Mouse (Mus musculus) frontal cortex, adult 2 months (tissue): ENCODE data around the gene Ifne. TPM values are rescaled to one million over a fixed set of nuclear protein-coding genes. Genes with fewer than 3 reads are reported as not detected.

Source experiments
- DNase-seq, 2 experiments: peaks; one replicate each; pipeline ENCODE4 v3.0.0; 2022; ENCODE audit warnings: low spot score in 1 of 2; ENCODE audit errors: extremely low spot score in 1 of 2
- polyA plus RNA-seq: library from polyadenylated mRNA; depleted of rRNA; stranded (reverse); fragments of >200 nt; gene quantifications from 2 replicates; pipeline ENCODE4 v1.2.3, GENCODE M21; 2012; rRNA removed

Gene Ifne
- not detected in 2 replicates for polyA plus RNA-seq

DNA sequence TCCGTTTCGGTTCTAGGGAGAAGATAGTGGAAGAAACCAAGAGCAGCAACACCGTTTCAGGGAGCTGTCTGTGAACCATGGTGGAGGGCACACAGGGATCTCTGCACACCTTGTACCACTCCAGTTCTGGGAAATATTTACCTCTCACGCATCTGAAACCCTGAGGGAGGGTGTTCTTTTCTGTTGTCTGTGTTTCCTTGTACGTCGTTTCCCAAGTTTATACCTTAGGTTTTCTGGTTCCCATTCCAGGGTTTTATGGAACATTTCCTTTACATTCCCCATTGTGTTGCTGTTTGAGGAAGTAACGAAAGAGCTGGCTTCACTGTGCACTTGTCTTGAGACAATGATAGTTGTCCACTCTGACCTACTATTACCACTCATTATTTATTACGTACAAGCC, at the start of gene Ifne:
Gene Ifne (minus strand): TSS at position 101 of the 400 bp plus-strand sequence.
- no peak for DNase-seq

DNA sequence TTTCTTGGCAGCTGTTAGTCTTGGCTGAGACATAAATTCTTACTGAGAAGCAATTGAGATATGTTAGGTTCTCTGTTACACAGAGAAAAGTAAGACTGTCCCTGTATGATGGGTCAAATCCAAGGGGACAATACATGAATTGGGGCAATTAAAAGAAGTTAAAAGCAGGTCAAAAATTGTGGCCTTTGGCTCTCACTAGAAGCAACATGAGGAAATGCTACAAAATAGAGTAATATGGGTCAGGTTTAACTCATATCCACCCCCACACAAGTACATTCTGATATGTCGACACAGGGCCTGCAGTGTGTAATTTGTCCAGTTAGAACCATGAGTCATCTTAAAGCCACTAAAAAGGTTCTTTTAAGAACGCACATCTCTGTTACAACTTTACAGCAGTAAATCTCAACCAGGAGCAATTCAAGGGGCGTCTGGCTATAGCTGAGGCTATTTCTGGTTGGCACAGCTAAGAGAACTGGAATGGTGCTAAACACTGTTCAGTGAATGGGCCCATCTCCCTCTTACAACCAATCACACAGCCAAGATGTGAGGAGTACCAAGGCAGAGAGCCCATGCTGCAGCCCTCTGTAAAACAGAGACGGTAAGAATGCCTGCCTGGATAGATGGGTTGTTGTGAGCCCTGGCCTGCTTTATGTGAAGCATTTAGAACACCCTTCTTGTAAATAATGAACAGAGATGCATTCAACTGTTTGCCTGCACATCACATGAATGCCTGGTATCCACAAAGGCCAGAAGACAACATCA, 48.5 kb upstream of the Ifne start:
- no peak for DNase-seq

DNA sequence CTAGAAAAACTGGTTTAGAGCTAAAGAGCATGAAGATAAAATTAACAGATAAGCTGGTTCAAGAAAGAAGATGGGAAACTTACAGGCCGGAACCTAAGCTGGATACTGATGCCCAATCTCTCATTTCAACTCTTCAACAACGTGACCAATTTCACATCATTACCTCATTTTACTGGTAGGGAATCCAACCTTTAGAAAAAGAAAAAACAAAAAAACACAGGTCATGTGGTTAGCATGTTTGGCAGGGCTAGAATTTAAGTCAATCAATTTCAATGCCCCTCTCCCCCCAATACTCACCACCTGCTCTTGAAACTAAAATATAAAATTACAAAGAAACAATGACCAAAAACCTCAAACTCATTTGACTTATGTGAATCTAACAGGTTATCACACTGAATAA, 47.8 kb upstream of the Ifne start:
- no peak for DNase-seq

DNA sequence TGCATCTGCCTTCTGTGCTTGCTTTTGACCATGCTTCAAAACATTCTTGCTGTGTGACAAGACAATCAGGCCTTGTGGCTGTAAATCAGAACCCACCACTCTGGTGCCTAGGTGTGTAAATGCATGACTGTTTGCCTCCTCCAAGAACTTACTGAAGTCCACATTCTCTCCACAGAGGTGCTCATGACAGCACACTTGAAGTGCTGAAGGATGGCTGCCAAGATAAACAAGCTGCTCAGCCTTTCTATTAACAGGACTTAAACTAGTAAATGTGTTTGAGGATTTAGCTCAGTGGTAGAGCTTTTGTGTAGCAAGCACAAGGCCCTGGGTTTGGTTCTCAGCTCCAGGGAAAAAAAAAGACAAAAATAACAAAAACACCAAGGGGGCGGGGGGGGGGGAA, 46.6 kb upstream of the Ifne start:
- no peak for DNase-seq

DNA sequence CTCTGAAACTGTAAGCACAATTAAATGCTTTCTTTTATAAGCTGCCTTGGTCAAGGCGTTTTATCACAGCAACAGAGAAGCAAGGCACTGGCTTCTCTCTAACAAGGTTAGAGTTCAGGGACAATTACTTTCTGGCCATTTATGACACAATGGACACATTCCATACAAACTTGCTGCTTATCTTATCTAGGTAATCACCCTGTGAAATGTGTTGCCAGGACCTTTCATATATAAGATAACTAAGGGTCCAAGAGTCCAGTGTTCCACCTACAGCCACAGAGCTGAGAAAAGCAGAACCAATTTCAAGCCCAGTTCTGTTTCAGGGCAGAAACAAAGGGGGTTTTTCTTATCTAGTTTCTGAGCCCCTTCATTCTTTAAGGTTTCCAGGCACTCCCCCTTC, 46.1 kb upstream of the Ifne start:
- DNase-seq: no peak

DNA sequence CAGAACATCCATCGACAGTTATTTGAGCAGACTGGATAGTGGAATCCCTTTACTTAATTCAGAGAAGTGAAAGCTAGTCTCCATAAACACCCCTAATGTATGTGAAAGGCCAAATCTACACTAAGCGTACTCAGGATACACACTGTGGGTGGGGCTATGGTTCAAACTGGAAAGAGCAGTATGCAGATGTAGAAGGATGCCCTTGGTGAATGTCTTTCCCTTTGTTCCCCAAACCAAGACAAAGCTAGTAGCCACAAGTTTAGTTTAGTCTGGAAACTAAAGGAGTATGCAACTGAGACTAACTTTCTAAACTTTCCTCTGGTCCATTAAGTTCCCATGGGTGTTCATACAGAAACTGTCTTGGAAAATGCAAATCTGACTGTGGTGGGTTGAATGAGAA, 45.5 kb upstream of the Ifne start:
- DNase-seq: no peak

DNA sequence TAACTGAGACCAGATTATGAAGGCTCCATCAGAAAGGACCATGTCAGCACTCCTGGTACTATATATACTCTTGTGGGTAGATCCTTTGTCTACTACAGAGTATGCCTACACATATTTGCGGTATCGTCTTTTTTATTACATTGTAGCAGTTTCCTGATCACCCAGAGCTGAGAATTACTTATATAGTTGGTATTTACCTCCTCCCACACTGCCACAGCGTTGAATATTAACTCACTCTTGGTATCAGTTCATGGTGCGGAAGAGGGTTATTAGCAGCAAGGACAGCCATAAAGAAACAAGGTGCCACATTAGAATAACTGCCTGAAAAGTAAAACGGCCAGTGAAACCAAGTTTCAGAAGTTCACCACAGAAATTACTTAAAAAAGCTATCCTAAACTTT, 41.3 kb upstream of the Ifne start:
- DNase-seq: no peak

DNA sequence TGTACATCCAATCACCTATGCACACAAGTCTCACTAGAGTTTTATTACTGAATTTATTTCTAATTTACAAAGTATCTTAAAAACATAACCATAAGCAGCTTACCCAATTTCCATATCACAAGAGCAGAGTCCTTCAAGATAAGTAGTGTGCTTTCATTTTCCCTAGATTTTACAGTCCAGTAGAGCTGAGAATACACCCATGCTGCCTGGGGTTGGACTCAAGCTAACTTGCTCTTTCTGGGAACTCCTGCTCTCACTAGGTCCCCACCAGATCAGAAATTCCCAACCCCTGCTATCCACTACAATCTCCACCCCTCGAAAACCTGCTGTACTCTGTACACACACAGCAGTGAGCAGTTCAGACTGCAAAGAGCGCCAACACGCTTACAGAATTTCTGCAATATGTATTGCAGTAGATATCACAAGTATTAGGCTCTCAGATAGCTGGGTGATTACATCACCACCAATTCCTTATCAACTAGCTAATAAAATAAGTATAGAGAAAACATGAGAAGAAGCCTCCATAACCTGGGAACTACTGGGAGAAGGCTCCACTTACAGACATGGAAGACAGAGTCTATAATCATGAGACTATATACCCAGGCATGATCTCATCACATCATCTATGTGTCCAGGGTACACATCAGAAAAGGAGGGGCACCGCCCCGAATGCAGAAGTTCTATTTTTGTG, 37.9 kb upstream of the Ifne start:
- DNase-seq: no peak

DNA sequence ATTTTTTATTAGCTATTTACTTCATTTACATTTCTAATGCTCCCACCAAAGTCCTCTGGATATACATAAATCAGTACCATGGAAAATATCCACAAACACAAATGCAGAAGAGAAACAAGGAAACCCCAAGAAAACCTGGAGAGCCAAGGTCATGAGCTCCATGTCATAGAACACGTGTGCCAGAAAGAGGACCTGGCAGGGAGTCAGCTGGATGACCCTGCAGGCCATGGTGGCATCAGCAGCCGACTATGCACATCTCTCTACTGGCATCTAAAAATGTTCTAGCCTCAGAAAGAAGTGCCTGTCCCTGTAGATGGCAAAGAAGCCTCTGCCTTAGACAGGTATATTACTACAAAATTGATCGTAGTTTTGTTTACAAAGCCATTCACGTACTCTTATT, 36.3 kb upstream of the Ifne start:
- DNase-seq: no peak

DNA sequence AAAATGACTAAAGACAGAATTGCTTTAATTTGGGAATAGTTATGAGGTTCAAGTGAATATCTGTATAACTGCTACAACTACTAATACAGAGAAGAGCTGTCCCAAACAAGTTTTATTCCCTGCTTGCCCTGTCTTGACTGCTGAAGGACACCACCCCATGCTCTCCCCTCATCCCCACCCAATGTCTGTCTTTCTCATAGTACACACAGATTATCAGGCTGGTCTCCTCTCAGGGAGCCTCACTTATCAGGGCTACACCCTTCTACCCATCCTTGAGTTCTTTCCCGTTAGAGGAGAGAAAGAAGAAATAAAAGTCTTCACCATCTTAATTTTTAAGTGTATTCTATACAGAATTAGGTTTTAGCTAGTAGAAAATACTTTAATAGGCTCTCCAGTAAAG, 34.0 kb upstream of the Ifne start:
- DNase-seq: no peak

DNA sequence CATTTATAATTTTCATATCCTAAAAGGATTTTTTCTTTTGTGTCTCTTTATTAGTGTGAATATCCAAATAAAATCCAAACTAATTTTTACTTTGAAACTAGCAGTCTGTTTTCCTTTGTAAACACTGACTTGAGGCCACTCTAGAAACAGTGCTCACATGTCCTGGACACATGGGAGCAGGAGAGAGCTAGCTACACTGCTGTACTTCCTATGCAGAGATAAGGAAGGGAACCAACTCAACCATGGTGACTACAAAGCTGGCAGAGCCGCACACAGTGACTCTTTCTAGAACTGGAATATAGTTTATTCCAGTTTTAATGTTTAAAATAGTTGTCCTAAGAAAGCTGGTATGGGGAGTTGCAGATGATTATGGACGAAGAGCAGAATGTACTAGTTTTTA, 32.9 kb upstream of the Ifne start:
- DNase-seq: no peak

DNA sequence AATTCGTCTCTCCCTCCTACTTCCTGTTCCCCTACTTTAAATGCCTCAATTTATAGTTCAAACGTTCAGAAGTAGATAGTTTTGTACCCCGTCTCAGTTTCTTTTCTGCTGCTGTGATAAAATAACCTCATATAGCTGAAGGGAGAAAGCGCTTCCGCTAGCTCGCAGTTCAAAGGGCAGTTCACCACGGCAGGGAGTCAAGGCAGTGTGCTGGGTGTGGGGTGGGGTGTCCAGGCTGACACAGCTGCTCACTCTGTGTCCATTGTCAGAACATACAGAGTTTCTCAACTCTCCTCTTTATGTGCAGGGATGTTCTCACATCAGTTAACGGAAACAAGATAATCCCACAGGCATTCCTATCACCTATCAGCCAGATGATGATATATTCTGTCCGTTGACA, 32.2 kb upstream of the Ifne start:
- DNase-seq: no peak

DNA sequence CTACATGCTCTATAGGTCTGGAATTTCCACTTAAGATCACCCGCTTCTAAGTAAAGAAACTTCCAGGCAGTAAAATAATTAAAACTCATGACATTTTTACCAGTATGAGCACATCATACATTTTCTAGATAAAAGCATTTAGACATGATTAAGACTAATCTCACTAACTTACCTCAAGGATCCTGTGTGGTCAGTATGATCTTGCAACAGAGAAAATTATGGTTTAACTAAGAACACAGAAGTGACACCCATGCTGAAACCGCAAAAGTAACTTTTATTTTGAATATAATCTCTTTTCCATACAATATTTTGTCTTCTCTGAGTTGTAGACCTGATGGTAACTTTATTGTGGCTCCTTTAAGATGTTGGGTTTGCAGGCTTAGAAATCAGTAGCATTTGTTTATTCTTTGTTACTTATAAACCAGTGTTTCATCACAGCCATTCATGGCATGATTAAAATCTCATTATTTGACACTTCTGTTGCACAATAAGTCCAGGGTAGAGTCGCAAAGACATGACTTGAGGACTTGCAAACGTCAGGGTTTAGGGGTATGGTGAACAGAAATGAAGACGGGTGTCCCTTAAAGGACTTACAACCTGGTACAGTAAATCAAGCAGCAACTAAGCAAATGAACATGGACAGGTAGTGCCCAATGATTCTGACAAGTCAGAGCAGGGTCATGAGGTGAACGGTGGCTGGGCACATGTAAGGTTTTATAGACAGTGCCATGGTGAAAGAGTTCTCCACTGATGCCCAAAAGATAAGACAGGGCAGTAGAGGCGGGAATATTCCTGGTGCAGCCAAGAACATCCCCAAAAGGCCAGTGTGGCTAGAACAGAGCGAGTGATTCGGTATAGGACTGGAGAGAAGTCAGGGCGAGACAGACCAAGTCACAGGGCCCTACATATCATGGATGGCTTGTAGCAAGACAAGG, 29.9 kb upstream of the Ifne start:
- DNase-seq: no peak

DNA sequence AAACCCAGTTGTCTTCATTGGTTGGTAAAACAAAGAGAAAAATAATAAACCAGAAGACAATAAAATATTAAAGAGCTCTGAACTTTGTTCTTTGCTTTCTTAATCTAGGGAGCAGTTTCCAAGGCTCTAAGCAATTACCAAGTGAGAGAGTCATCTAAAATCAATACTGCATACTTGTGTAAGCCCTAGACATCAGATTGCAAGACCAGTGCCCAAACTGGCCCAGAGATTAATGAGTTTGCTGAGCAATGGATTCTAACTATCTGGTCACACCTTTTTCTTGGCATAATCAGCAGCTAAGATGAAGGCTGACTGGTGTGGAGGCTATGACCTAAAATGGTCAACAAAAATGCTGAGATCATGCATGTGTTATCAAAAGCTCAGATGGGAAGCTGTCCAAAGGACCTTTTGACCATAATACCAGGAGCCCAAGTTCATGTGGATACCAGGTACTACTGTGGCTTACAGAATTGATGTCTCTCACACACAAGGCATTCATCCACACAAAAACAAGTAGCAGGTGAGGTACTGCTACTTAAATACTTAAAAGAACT, 13.3 kb upstream of the Ifne start:
- no peak for DNase-seq

DNA sequence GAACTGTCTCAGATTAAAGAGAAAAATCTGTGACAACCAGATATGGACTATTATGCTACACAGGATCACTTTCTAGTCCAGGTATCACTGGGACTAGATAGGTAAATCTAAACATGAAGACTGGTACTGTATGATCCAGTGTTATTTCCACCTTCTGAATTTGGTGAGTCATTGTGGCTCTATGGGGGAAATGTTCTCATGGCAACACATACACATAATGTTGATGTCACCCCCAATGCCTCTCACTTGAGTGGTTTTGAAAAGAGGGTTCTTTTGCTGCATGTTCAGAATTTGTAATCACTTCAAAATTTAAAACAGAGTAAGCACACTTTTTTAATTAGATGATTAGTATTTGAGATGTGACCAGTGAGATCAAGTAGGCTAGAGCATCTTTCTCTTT, 8.2 kb upstream of the Ifne start:
- no peak for DNase-seq

DNA sequence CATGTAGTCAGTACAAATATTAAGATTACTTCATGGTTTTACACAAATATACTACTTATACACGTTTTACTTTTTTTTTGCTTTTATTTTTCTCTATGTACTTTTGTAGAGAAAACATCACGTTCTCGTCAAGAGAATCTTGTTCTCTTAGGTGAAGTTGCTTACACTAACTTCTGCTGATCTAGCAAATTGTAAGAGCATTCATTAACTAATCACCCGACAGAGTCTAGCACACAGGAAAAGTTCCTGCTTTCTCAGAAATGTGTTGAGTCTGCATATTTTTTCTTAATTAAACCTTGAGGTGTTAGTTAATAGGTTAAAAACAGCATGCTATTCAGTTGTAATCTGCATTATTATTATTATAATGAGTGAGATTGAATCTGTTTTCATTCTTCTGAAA, 1.2 kb downstream of the Ifne start:
- DNase-seq: no peak

DNA sequence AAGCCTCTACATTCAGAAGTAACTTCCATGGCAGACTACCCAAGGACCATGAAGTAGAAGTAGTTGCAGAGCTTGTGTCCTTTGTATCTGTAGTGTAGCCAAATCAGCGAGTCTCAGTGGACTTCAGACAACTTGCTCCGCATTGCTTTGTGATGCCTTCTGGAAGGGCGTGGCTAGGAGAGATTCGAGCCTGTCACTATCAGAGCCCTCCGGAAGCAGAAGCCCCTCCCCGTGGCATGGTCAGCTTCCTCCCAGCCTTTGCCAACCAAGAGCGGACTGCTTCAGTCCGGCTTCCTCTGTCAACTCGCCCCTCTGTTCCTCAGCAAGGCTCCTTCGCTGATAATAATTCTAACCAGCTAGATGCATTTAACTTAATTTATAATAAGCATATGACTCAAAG, 1.8 kb downstream of the Ifne start:
- no peak for DNase-seq

DNA sequence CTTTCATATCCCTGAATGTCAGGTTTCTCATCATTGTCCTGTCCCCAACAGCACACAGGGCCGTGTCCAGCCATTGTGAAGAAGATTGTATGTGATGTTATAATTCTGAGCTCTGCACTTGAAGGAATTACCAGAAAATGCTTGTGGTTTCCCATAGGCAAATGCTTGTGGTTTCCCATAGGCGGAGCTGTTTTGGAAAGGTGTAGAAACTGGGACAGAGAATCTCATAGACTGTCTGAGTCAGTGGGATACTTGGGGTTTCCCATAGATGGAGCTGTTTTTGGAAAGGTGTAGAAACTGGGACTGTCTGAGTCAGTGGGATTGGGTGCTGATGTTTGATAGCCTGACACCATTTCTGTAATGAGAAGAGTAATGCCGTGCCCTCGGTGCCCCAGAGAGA, 3.5 kb downstream of the Ifne start:
- DNase-seq: no peak

DNA sequence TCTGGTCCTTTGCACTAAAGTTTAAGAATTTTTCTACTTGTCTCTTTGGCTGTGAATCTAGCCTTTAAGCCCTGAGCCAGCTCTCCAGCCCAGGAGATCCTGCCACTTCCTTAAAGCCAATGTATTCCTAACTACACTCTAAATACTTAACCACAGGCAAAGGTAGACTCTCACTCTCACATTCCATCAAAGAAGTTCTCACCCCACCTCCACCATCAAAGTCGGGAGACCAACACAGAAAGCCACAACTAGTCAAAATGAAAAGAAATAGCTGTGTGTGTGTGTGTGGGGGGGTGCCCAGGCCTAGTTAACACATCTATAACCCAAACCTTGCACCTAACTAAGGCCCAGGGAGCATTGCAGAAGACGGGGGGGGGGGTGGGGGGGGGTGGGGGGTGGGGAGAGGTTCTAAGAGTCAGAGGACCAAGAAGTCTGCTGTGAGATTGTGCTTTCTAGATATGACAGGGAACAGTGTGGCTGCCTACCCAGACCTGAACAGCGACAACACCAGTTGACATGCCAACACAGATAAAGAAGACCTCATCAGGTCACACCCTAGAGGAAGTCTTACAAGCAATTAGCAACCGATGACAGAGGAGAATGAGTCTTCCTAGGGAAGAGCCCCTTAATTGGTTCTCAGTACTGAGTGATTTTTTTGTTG, 4.4 kb downstream of the Ifne start:
- DNase-seq: no peak

DNA sequence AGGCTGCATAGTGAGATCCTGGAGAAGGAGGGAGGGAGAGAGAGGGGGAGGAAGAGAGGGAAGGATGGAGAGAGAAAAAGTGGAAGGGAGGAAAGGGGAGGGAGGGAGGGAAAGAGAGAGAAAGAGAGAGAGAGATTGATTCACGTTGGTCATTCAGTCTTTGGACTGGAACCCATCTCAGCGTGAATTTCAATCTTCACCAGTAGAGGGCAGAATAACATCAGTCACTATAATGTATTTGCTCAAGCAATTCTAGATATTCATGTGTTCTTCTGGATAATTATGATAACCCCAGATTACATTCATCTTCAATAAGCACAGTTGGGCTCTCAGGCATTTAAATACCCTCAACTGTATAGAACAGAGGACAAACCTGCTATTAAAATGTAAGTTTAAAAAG, 7.3 kb downstream of the Ifne start:
- DNase-seq: peak in 1 of 2 experiments; percentile 81
